Mouse (Mus musculus) neutrophil, adult 83 days (primary cell): ENCODE results near the gene Aldoart2. TPM values are rescaled to one million over a fixed set of nuclear protein-coding genes. Genes with fewer than 3 reads are reported as not detected.

Source experiments
- total RNA-seq, 2 experiments: library from RNA; stranded (reverse); gene quantifications; one replicate each; pipeline ENCODE4 v1.2.4; 2023

Aldoart2 gene
- not detected for total RNA-seq

DNA sequence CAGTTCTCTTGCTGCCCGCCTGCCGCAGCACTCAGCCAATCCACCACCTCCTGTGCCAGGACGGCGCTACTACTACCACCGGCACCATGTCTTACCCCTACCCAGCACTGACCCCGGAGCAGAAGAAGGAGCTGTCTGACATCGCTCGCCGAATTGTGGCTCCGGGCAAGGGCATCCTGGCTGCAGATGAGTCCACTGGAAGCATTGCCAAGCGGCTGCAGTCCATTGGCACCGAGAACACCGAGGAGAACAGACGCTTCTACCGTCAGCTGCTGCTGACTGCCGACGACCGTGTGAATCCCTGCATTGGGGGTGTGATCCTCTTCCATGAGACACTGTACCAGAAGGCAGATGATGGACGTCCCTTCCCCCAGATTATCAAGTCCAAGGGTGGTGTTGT is at the start of gene Aldoart2:
TSS of gene Aldoart2 (plus strand) at position 34 of the 400 bp plus-strand sequence.

DNA sequence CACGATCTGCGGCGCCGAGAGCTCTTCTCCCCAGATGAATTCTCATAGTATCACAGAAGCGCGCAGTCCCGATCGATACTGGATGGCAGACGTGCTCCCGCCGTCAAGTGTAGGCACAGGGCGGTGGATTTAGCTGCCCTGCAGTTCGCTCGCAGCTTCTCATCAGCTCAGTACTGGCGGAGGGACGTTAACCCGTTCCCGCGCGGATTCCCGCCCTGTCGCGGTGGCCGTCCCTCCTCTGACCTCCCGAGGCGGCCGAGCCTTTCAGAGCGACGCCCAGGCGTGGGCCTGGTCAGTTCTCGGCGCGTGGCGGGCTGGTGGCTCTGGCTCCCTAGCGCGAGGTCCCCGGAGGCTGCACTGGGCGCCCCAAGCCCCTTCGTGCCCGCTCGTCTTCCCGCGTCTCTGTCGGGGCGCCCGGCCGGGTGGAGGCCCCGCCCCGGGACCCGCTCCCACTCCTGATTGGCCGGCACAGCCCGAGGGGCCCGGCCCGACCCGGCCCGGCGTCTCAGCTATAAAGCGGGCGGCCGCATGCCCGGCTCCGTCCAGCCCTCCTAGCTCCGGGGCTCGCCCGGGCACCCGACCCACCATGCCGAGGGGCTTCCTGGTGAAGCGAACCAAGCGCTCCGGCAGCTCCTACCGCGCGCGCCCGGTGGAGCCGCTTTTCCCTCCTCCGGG is 34.0 kb downstream of the Aldoart2 start, which contains the start of gene Insm2:
TSS of gene Insm2 (plus strand) at position 541 of the 675 bp plus-strand sequence.

Other genes with a start within 250 kb of the Aldoart2 start
- gene Psma6, start 181.0 kb upstream of the Aldoart2 start, total RNA-seq, result 100 to 1,000 TPM in 1 of 2 experiments, 10 to 100 TPM in 1; 91.3 to 105 TPM
- 100 to 1,000 TPM; 225 to 274 TPM for gene Nfkbia, start 72.6 kb upstream of the Aldoart2 start, total RNA-seq
- not detected for gene Insm2, start 34.2 kb downstream of the Aldoart2 start, total RNA-seq